Mouse (Mus musculus): ENCODE data around the gene Retnla. TPM values are rescaled to one million over a fixed set of nuclear protein-coding genes. Genes with fewer than 3 reads are reported as not detected.
"Not testable (repeated sequence)": the region's sequence is repeated elsewhere in the genome, so short reads cannot be mapped to it uniquely, and the experiment has no call there.

Gene Retnla
- polyA plus RNA-seq, 1 experiment from 2014 or later, result not detected

GRCm38 (mm10) chr16:48818524-48818923, 23.8 kb upstream of the Retnla start:
- Histone ChIP-seq H3K4me1 (ENCODE audit: control insufficient read depth, insufficient read depth, low read length) (no peaks in the 10 kb centered on the region), H3K4me3 (replicated peaks; ENCODE audit: low read depth, low read length) (no peak overlapping the region), H3K36me3 (ENCODE audit: control insufficient read depth, insufficient read depth, low read length) (no peaks in the 10 kb centered on the region), H3K27ac (replicated peaks; ENCODE audit: low read depth, low read length) (no peak overlapping the region), H3K4me2 (ENCODE audit: low read length) (no peak overlapping the region), H3K27me3 (ENCODE audit: control insufficient read depth, insufficient read depth, low read length) (no peaks in the 10 kb centered on the region), H3K9me3 (ENCODE audit: control insufficient read depth, low read length) (no peaks in the 10 kb centered on the region), H3K9ac (replicated peaks; ENCODE audit: low read length) (no peak overlapping the region)
- ATAC-seq (ENCODE audit: low FRiP score, low TSS enrichment) (no peak), DNase-seq (no peak)
- 92% methylated on average over 6 of the region's 6 CpGs for WGBS

GRCm38 (mm10) chr16:48826474-48826873, 15.9 kb upstream of the Retnla start:
- H3K27ac ChIP-seq (replicated peaks; ENCODE audit: low read depth, low read length), result no peak overlapping the region
- ATAC-seq (ENCODE audit: low FRiP score, low TSS enrichment) (no peak), DNase-seq (no peak)
- H3K27me3 ChIP-seq (ENCODE audit: control insufficient read depth, insufficient read depth, low read length), result no peaks in the 10 kb centered on the region
- no peak overlapping the region for H3K4me2 ChIP-seq (ENCODE audit: low read length)
- 89% methylated on average over 3 of the region's 3 CpGs for WGBS
- H3K4me3 ChIP-seq (replicated peaks; ENCODE audit: low read depth, low read length), result no peak overlapping the region
- no peaks in the 10 kb centered on the region for H3K36me3 ChIP-seq (ENCODE audit: control insufficient read depth, insufficient read depth, low read length)
- H3K9ac ChIP-seq (replicated peaks; ENCODE audit: low read length), result no peak overlapping the region
- H3K9me3 ChIP-seq (ENCODE audit: control insufficient read depth, low read length), result no peaks in the 10 kb centered on the region
- H3K4me1 ChIP-seq (ENCODE audit: control insufficient read depth, insufficient read depth, low read length), result no peaks in the 10 kb centered on the region

DNA sequence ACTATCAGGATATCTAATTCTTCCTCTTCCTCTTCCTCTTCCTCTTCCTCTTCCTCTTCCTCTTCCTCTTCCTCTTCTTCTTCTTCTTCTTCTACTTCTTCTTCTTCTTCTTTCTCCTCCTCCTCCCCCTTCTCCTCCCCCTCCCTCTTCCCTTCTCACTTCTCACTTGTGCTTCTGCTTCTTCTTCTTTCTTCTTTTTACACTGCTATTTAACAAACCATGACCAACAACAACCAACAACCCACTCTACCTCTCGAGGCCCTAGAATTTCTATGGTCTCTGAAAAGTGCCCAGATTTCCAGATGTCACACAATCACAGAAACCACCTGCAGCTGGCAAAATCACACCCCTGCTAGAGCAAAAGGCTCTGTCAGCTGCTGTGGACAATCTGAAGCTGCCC, 14.7 kb upstream of the Retnla start:
- WGBS, result 66% methylated on average over 1 of the region's 1 CpGs
- DNase-seq, result no peak

DNA sequence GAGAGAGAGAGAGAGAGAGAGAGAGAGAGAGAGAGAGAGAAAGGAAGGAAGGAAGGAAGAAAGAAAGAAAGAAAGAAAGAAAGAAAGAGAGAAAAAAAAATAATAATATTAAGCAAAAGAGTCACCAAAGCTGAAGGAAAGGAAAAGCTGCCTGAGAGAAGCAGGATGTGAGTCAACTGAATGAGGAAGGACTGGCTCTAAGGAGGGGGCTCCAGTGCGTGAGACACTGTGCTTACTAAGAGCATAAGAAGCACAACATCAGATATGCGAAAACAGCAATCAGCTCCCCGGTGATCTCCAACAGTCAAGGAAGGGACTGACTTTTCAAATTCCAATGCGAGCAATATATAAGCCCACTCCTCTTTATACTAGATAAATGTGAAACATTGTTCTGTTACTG, 13.3 kb upstream of the Retnla start:
- H3K36me3 ChIP-seq (ENCODE audit: control insufficient read depth, insufficient read depth, low read length), result no peaks in the 10 kb centered on the region
- no peak for ATAC-seq (ENCODE audit: low FRiP score, low TSS enrichment)
- H3K27me3 ChIP-seq (ENCODE audit: control insufficient read depth, insufficient read depth, low read length), result no peaks in the 10 kb centered on the region
- H3K27ac ChIP-seq (replicated peaks; ENCODE audit: low read depth, low read length), result no peak overlapping the region
- WGBS, result 87% methylated on average over 4 of the region's 4 CpGs
- no peak overlapping the region for H3K4me3 ChIP-seq (replicated peaks; ENCODE audit: low read depth, low read length)
- H3K4me2 ChIP-seq (ENCODE audit: low read length), result no peak overlapping the region
- H3K9me3 ChIP-seq (ENCODE audit: control insufficient read depth, low read length), result no peaks in the 10 kb centered on the region
- no peak for DNase-seq
- H3K4me1 ChIP-seq (ENCODE audit: control insufficient read depth, insufficient read depth, low read length), result no peaks in the 10 kb centered on the region
- H3K9ac ChIP-seq (replicated peaks; ENCODE audit: low read length), result no peak overlapping the region

More for the DNA sequence above, 14.7 kb upstream of the Retnla start:
- Histone ChIP-seq H3K27ac (replicated peaks; ENCODE audit: low read depth, low read length) (no peak overlapping the region), H3K4me3 (replicated peaks; ENCODE audit: low read depth, low read length) (no peak overlapping the region), H3K4me2 (ENCODE audit: low read length) (no peak overlapping the region), H3K4me1 (ENCODE audit: control insufficient read depth, insufficient read depth, low read length) (no peaks in the 10 kb centered on the region), H3K9me3 (ENCODE audit: control insufficient read depth, low read length) (no peaks in the 10 kb centered on the region), H3K36me3 (ENCODE audit: control insufficient read depth, insufficient read depth, low read length) (no peaks in the 10 kb centered on the region), H3K27me3 (ENCODE audit: control insufficient read depth, insufficient read depth, low read length) (no peaks in the 10 kb centered on the region), H3K9ac (replicated peaks; ENCODE audit: low read length) (no peak overlapping the region)
- no peak for ATAC-seq (ENCODE audit: low FRiP score, low TSS enrichment)

DNA sequence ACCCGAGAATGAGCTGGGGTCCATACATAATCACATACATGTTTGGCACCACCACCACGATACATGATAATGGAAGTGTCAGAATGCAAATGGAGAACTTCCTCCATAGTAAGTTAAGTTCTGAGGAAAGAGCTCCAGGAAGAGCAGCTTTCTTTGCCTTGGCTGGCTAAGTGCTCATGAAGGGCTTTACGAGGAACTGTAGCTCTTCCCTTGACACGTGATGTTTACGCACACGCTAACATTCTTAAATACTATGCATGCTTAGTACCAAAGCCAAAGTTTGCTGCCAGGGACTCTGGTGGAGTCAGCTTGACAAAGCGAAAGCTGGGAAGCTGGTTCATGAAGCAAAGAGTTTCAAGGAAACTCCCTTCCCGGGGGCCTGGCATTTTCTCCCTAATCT, 10.3 kb upstream of the Retnla start:
- Histone ChIP-seq H3K9ac (replicated peaks; ENCODE audit: low read length) (no peak overlapping the region), H3K4me2 (ENCODE audit: low read length) (no peak overlapping the region), H3K4me1 (ENCODE audit: control insufficient read depth, insufficient read depth, low read length) (no peaks in the 10 kb centered on the region), H3K9me3 (ENCODE audit: control insufficient read depth, low read length) (no peaks in the 10 kb centered on the region), H3K36me3 (ENCODE audit: control insufficient read depth, insufficient read depth, low read length) (no peaks in the 10 kb centered on the region), H3K27me3 (ENCODE audit: control insufficient read depth, insufficient read depth, low read length) (no peaks in the 10 kb centered on the region), H3K27ac (replicated peaks; ENCODE audit: low read depth, low read length) (no peak overlapping the region), H3K4me3 (replicated peaks; ENCODE audit: low read depth, low read length) (no peak overlapping the region)
- 89% methylated on average over 7 of the region's 8 CpGs for WGBS
- no peak for ATAC-seq (ENCODE audit: low FRiP score, low TSS enrichment)
- DNase-seq, result no peak

- not testable (repeated sequence) for H3K4me3 ChIP-seq (replicated peaks; ENCODE audit: low read depth, low read length); ATAC-seq (ENCODE audit: low FRiP score, low TSS enrichment)
- WGBS, result 65% methylated on average over 1 of the region's 1 CpGs
Observed at GRCm38 (mm10) chr16:48833626-48834025, 8.7 kb upstream of the Retnla start.

GRCm38 (mm10) chr16:48843671-48844386, 1.5 kb downstream of the Retnla start:
- Histone ChIP-seq H3K27me3 (ENCODE audit: control insufficient read depth, insufficient read depth, low read length) (no peaks in the 10 kb centered on the region), H3K36me3 (ENCODE audit: control insufficient read depth, insufficient read depth, low read length) (no peaks in the 10 kb centered on the region), H3K9me3 (ENCODE audit: control insufficient read depth, low read length) (no peaks in the 10 kb centered on the region), H3K4me3 (replicated peaks; ENCODE audit: low read depth, low read length) (no peak overlapping the region), H3K4me1 (ENCODE audit: control insufficient read depth, insufficient read depth, low read length) (no peaks in the 10 kb centered on the region), H3K4me2 (ENCODE audit: low read length) (no peak overlapping the region), H3K27ac (replicated peaks; ENCODE audit: low read depth, low read length) (no peak overlapping the region), H3K9ac (replicated peaks; ENCODE audit: low read length) (no peak overlapping the region)
- WGBS, result 95% methylated on average over 4 of the region's 4 CpGs
- DNase-seq (no peak), ATAC-seq (ENCODE audit: low FRiP score, low TSS enrichment) (no peak)

More at GRCm38 (mm10) chr16:48833626-48834025, 8.7 kb upstream of the Retnla start:
- DNase-seq; H3K27ac ChIP-seq (replicated peaks; ENCODE audit: low read depth, low read length); H3K4me2 ChIP-seq (ENCODE audit: low read length); H3K27me3 ChIP-seq (ENCODE audit: control insufficient read depth, insufficient read depth, low read length); H3K36me3 ChIP-seq (ENCODE audit: control insufficient read depth, insufficient read depth, low read length); H3K4me1 ChIP-seq (ENCODE audit: control insufficient read depth, insufficient read depth, low read length); H3K9ac ChIP-seq (replicated peaks; ENCODE audit: low read length); H3K9me3 ChIP-seq (ENCODE audit: control insufficient read depth, low read length): not testable (repeated sequence)

DNA sequence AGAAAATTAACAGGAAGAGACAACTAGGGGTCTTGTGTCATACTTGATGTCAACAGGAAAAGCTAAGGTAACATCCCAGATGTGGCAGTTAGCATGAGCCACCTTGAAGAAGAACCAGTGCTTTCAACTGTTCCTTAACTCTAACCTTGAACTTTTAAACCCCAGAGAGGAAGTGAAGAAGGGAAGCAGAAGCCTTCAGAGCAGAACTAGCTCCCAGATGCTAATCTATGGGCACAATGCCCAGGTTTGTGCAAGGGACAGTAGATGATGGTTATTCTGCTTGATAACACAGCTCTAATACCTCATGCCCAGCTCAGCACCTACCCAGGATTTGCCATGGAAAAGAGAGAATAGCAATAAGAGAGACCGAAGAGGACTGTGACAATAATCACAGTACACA, 22.7 kb downstream of the Retnla start:
- not testable (repeated sequence) for ATAC-seq (ENCODE audit: low FRiP score, low TSS enrichment); H3K27ac ChIP-seq (replicated peaks; ENCODE audit: low read depth, low read length); H3K4me2 ChIP-seq (ENCODE audit: low read length); DNase-seq; H3K36me3 ChIP-seq (ENCODE audit: control insufficient read depth, insufficient read depth, low read length); H3K9me3 ChIP-seq (ENCODE audit: control insufficient read depth, low read length); H3K4me3 ChIP-seq (replicated peaks; ENCODE audit: low read depth, low read length); H3K4me1 ChIP-seq (ENCODE audit: control insufficient read depth, insufficient read depth, low read length); H3K9ac ChIP-seq (replicated peaks; ENCODE audit: low read length); H3K27me3 ChIP-seq (ENCODE audit: control insufficient read depth, insufficient read depth, low read length)
- WGBS, result 97% methylated on average over 1 of the region's 1 CpGs

- Histone ChIP-seq H3K36me3 (ENCODE audit: control insufficient read depth, insufficient read depth, low read length) (no peaks in the 10 kb centered on the region), H3K4me3 (replicated peaks; ENCODE audit: low read depth, low read length) (no peak overlapping the region), H3K9ac (replicated peaks; ENCODE audit: low read length) (no peak overlapping the region), H3K4me1 (ENCODE audit: control insufficient read depth, insufficient read depth, low read length) (no peaks in the 10 kb centered on the region), H3K27ac (replicated peaks; ENCODE audit: low read depth, low read length) (no peak overlapping the region), H3K9me3 (ENCODE audit: control insufficient read depth, low read length) (no peaks in the 10 kb centered on the region), H3K4me2 (ENCODE audit: low read length) (no peak overlapping the region), H3K27me3 (ENCODE audit: control insufficient read depth, insufficient read depth, low read length) (no peaks in the 10 kb centered on the region)
- DNase-seq (no peak), ATAC-seq (ENCODE audit: low FRiP score, low TSS enrichment) (no peak)
- 69% methylated on average over 2 of the region's 2 CpGs for WGBS
Observed at GRCm38 (mm10) chr16:48867690-48868089, 25.3 kb downstream of the Retnla start.

Data from midbrain, embryonic 14.5 days (tissue).